Mouse (Mus musculus): ENCODE data around the gene Ttc9. TPM values are rescaled to one million over a fixed set of nuclear protein-coding genes. Genes with fewer than 3 reads are reported as not detected.

Ttc9 gene
- total and polyA plus RNA-seq, 2 experiments from 2014 or later: 19.0 to 60.4 TPM

GRCm38 (mm10) chr12:81679807-81680529 is 48.9 kb downstream of the Ttc9 start:
- WGBS: 80% methylated on average over 7 of the region's 7 CpGs
- no peak overlapping the region for H3K4me3 ChIP-seq (ENCODE audit: low read length)
- no peak for DNase-seq (ENCODE audit: low spot score)
- no peak for ATAC-seq
- H3K36me3 ChIP-seq (ENCODE audit: insufficient read depth, low read length): no peaks in the 10 kb centered on the region
- no peak overlapping the region for H3K27ac ChIP-seq
- H3K9me3 ChIP-seq (ENCODE audit: low read length): no peaks in the 10 kb centered on the region
- no peaks in the 10 kb centered on the region for H3K4me1 ChIP-seq (ENCODE audit: insufficient read depth, low read length)
- no peaks in the 10 kb centered on the region for H3K27me3 ChIP-seq (ENCODE audit: insufficient read depth, low read length)
- H3K9ac ChIP-seq (replicated peaks; ENCODE audit: low read length): no peak overlapping the region
- no peak overlapping the region for H3K4me2 ChIP-seq (ENCODE audit: low read depth, low read length)
- no peak for TF ChIP-seq CTCF (IDR thresholded peaks at IDR 0.05; ENCODE audit: low read depth)

- H3K9me3 ChIP-seq (ENCODE audit: low read length): no peaks in the 10 kb centered on the region
- 81% methylated on average over 11 of the region's 11 CpGs for WGBS
- DNase-seq (ENCODE audit: low spot score) (no peak), ATAC-seq (no peak)
- H3K27ac ChIP-seq: no peak overlapping the region
- no peak overlapping the region for H3K9ac ChIP-seq (replicated peaks; ENCODE audit: low read length)
- no peaks in the 10 kb centered on the region for H3K4me1 ChIP-seq (ENCODE audit: insufficient read depth, low read length)
- H3K27me3 ChIP-seq (ENCODE audit: insufficient read depth, low read length): no peaks in the 10 kb centered on the region
- no peak for TF ChIP-seq CTCF (IDR thresholded peaks at IDR 0.05; ENCODE audit: low read depth)
- no peaks in the 10 kb centered on the region for H3K36me3 ChIP-seq (ENCODE audit: insufficient read depth, low read length)
- H3K4me2 ChIP-seq (ENCODE audit: low read depth, low read length): no peak overlapping the region
- H3K4me3 ChIP-seq (ENCODE audit: low read length): no peak overlapping the region
These were observed 52.3 kb downstream of the Ttc9 start for GRCm38 (mm10) chr12:81683395-81683794.

- Histone ChIP-seq H3K9ac (replicated peaks; ENCODE audit: low read length) (no peak overlapping the region), H3K27me3 (ENCODE audit: insufficient read depth, low read length) (no peaks in the 10 kb centered on the region), H3K27ac (no peak overlapping the region), H3K9me3 (ENCODE audit: low read length) (no peaks in the 10 kb centered on the region), H3K36me3 (ENCODE audit: insufficient read depth, low read length) (no peaks in the 10 kb centered on the region), H3K4me1 (ENCODE audit: insufficient read depth, low read length) (no peaks in the 10 kb centered on the region), H3K4me2 (ENCODE audit: low read depth, low read length) (no peak overlapping the region), H3K4me3 (ENCODE audit: low read length) (no peak overlapping the region)
- ATAC-seq (no peak), DNase-seq (ENCODE audit: low spot score) (no peak)
- TF ChIP-seq CTCF (IDR thresholded peaks at IDR 0.05; ENCODE audit: low read depth): no peak
- 72% methylated on average over 6 of the region's 6 CpGs for WGBS
These were observed 53.0 kb downstream of the Ttc9 start for GRCm38 (mm10) chr12:81684096-81684495.

- no peaks in the 10 kb centered on the region for H3K36me3 ChIP-seq (ENCODE audit: insufficient read depth, low read length)
- WGBS: 53% methylated on average over 3 of the region's 3 CpGs
- ATAC-seq: peak; percentile 59; the same call in 1 of the 2 replicates
- H3K27me3 ChIP-seq (ENCODE audit: insufficient read depth, low read length): no peaks in the 10 kb centered on the region
- no peak overlapping the region for H3K9ac ChIP-seq (replicated peaks; ENCODE audit: low read length)
- no peak overlapping the region for H3K27ac ChIP-seq
- no peaks in the 10 kb centered on the region for H3K4me1 ChIP-seq (ENCODE audit: insufficient read depth, low read length)
- TF ChIP-seq CTCF (IDR thresholded peaks at IDR 0.05; ENCODE audit: low read depth): no peak
- DNase-seq (ENCODE audit: low spot score): no peak
- no peak overlapping the region; the same call in 1 of the 2 replicates for H3K4me2 ChIP-seq (ENCODE audit: low read depth, low read length)
- no peaks in the 10 kb centered on the region for H3K9me3 ChIP-seq (ENCODE audit: low read length)
- H3K4me3 ChIP-seq (ENCODE audit: low read length): no peak overlapping the region
These were observed 54.9 kb downstream of the Ttc9 start for GRCm38 (mm10) chr12:81685981-81686380.

GRCm38 (mm10) chr12:81686406-81687117 is 55.5 kb downstream of the Ttc9 start:
- peak; percentile 25 for DNase-seq (ENCODE audit: low spot score)
- H3K4me2 ChIP-seq (ENCODE audit: low read depth, low read length): no peak overlapping the region; the same call in 1 of the 2 replicates
- 36% methylated on average over 12 of the region's 12 CpGs for WGBS

GRCm38 (mm10) chr12:81687873-81688272 is 56.8 kb downstream of the Ttc9 start:
- Histone ChIP-seq H3K4me2 (ENCODE audit: low read depth, low read length) (no peak overlapping the region), H3K27me3 (ENCODE audit: insufficient read depth, low read length) (no peaks in the 10 kb centered on the region), H3K9me3 (ENCODE audit: low read length) (no peaks in the 10 kb centered on the region), H3K9ac (replicated peaks; ENCODE audit: low read length) (no peak overlapping the region), H3K36me3 (ENCODE audit: insufficient read depth, low read length) (no peaks in the 10 kb centered on the region), H3K4me3 (ENCODE audit: low read length) (no peak overlapping the region), H3K27ac (no peak overlapping the region), H3K4me1 (ENCODE audit: insufficient read depth, low read length) (no peaks in the 10 kb centered on the region)
- DNase-seq (ENCODE audit: low spot score): no peak
- no peak for ATAC-seq
- TF ChIP-seq CTCF (IDR thresholded peaks at IDR 0.05; ENCODE audit: low read depth): no peak
- WGBS: 81% methylated on average over 5 of the region's 5 CpGs

More at GRCm38 (mm10) chr12:81686406-81687117, 55.5 kb downstream of the Ttc9 start:
- no peak overlapping the region for H3K4me3 ChIP-seq (ENCODE audit: low read length)
- no peaks in the 10 kb centered on the region for H3K27me3 ChIP-seq (ENCODE audit: insufficient read depth, low read length)
- no peaks in the 10 kb centered on the region for H3K9me3 ChIP-seq (ENCODE audit: low read length)
- H3K4me1 ChIP-seq (ENCODE audit: insufficient read depth, low read length): no peaks in the 10 kb centered on the region
- H3K9ac ChIP-seq (replicated peaks; ENCODE audit: low read length): no peak overlapping the region
- TF ChIP-seq CTCF (IDR thresholded peaks at IDR 0.05; ENCODE audit: low read depth): no peak
- no peak overlapping the region for H3K27ac ChIP-seq
- peak; percentile 65 for ATAC-seq
- no peaks in the 10 kb centered on the region for H3K36me3 ChIP-seq (ENCODE audit: insufficient read depth, low read length)

- ATAC-seq (no peak), DNase-seq (ENCODE audit: low spot score) (no peak)
- no peaks in the 10 kb centered on the region for H3K27me3 ChIP-seq (ENCODE audit: insufficient read depth, low read length)
- no peak overlapping the region for H3K27ac ChIP-seq
- no peak overlapping the region for H3K9ac ChIP-seq (replicated peaks; ENCODE audit: low read length)
- no peak for TF ChIP-seq CTCF (IDR thresholded peaks at IDR 0.05; ENCODE audit: low read depth)
- H3K9me3 ChIP-seq (ENCODE audit: low read length): no peaks in the 10 kb centered on the region
- no peak overlapping the region for H3K4me2 ChIP-seq (ENCODE audit: low read depth, low read length)
- H3K4me3 ChIP-seq (ENCODE audit: low read length): no peak overlapping the region
- H3K4me1 ChIP-seq (ENCODE audit: insufficient read depth, low read length): no peaks in the 10 kb centered on the region
- WGBS: 83% methylated on average over 4 of the region's 4 CpGs
- no peaks in the 10 kb centered on the region for H3K36me3 ChIP-seq (ENCODE audit: insufficient read depth, low read length)
These were observed 57.5 kb downstream of the Ttc9 start for GRCm38 (mm10) chr12:81688537-81688936.
